Mouse (Mus musculus) kidney, postnatal 36 days (tissue): Measurements from ENCODE around the gene Rora.
A peak's percentile ranks its signal among the peaks of the same experiment; 100 is the strongest.

ENCODE experiments used
- DNase-seq, 2 experiments: peaks; one replicate each; pipeline ENCODE4 v3.0.0; 2021 to 2022; ENCODE audit warnings: mixed read lengths in 2 of 2

The Rora gene

DNA sequence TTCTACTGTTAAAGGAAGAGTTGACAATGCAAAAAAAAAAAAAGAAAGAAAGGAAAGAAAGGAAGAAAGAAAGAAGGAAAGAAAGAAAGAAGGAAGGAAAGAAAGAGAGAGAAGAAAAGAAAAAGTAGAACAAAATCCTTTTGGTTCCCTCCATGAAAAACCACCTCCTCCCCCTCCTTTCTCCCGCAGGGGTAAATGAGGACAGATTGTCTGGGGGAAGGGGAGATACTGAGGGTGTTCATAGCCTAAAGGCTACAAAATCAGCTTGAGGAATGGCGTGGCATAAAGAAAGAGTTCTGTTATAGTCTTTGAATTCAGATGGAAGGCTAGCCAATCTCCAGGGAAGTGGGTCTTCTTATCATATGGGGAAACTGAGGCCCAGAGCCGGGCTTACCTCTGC lies 107.3 kb downstream of the Rora start:
- DNase-seq: no peak

DNA sequence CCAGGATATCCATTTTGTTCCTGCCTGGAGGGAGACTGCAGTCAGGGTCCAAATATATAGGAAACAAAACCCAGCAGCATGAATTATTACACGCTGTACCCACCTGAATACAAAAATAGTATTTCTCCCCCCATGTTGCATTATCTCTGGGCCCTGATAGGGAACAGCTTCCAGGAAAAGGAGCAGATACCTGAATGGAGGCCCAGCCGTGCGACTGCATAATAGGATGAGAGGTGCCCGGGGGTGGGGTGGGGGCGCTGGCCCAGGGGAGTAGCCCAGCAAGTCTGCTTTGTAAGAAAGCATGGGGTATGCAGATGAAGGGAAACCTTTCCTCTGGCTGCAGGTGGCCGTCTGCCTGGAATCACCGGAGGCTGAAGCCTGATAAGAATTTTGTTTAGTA lies 108.1 kb downstream of the Rora start:
- DNase-seq: no peak

DNA sequence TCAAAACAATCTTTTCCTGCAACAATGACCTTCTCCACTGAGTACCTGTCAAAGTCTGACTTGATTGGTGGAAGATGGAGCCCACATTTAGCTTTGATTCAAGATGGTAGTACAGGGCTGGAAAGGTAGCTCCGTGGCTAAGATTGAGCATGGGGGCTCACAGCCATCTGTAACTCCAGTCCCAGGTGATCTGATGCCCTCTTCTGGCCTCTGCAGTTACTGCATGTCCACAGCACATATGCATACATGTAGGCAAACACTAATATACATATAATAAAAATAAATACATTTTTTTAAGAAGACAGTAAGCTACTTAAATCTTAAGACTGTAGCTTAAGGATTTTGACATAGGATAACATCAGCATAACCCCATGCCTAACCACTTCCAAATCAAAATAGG lies 112.0 kb downstream of the Rora start:
- peak in 1 of 2 experiments; percentile 51 for DNase-seq

DNA sequence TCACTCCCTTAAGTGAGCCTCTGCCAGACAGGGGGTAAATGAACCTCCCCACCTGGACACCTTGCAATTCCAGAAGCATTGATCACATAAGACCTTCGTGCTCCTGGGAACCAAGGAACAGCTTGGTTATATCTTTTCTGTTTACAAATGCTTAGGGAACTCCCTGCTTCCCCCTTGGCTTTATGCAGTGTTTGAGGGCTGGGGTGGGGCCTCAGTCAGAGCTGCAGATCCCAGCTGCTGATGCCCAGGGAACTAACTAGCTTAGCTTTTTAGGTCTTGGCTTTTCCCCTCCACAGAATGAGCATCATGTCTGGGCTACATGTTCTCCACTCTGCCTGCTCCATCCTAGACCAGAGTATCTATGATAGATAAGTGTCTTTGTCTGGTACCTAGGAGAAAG lies 116.1 kb downstream of the Rora start:
- DNase-seq: no peak

DNA sequence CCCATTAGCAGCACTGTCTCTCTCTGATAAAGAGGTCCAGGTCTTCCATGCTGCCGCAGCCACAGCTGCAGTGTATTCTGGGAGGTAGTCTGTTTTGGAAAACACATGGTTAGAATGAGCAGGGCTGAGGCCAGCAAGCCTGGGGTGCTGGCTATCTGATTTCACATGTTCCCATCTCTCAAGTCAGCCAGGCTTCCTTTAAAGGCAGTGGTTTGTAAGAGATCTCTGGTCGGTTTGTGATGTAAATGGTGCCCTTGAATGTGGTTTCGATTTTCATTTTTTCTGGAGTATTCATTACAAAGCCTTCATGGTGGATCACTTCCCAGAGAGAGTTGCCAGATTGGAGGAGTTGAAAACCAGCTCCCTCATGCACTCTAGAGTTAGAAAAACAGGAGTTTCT lies 117.8 kb downstream of the Rora start:
- DNase-seq: no peak

DNA sequence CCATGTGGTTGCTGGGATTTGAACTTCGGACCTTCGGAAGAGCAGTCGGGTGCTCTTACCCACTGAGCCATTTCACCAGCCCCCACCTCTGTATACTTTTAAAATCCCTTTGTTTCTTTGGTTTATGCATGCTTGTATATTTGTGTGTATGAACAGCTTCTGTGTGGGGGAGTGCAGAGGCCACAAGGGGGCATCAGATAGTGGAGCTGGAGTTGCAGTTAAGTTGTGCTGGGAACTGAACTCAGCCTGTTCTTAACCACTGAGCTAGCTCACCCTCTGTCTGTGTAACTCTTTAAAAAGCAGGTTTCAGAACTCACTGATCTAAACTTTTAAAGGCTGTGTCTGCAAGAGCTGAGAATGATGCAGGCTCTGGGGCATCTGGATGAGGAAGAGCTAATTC lies 120.2 kb downstream of the Rora start:
- no peak for DNase-seq

DNA sequence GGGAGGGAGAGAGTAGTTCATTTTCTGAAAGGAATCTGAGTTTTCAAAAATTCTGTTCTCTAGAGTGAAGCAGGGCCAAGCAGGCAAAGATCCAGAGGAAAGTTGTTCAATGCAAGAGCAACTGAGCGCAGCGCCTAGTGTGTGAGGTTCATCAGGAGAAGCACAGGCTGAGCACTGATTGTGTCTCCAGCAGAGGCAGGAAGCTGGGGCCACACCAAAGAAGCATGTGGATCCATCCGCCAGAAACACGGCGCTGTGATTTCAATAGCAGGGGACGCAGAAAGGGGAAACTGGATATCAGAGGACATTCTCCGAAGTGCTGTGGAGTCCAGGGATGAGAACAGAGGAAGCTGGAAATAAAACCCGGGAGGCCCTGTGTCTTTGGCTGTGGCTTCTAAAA lies 128.4 kb downstream of the Rora start:
- DNase-seq: no peak

DNA sequence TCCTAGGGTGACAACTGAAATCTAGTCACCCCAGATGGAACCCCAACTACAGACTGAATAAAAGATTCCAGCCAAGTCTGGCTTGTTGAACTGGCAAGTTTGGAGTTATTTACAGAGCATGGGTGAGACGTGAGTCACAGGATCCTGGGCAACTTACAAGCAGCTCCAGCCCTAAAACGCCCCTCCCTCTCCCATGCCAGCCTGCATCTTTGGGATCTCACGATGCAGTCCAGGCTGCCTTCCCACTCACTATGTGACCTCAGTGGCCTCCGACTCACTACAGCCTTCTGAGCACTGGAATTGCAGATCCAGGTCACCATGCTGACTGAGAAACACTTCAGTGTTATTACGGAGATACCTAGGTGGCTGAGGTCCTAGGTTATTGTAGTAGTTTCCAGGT lies 129.0 kb downstream of the Rora start:
- no peak for DNase-seq

DNA sequence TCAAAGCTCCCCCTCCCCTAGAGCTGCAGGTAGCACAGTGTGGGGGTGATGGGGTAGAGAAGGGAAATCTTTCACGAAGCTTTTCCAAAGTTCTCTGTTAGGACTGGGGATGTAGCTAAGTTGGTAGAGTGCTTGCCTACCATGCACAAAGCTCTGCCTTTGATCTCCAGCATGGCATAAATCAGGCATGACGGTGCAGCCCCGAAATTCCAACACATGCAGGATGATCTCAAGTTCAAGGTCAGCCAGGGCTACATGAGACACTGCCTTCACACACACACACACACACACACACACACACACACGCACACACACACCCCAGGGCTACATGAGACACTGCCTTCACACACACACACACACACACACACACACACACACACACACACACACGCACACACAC lies 129.7 kb downstream of the Rora start:
- DNase-seq: no peak

DNA sequence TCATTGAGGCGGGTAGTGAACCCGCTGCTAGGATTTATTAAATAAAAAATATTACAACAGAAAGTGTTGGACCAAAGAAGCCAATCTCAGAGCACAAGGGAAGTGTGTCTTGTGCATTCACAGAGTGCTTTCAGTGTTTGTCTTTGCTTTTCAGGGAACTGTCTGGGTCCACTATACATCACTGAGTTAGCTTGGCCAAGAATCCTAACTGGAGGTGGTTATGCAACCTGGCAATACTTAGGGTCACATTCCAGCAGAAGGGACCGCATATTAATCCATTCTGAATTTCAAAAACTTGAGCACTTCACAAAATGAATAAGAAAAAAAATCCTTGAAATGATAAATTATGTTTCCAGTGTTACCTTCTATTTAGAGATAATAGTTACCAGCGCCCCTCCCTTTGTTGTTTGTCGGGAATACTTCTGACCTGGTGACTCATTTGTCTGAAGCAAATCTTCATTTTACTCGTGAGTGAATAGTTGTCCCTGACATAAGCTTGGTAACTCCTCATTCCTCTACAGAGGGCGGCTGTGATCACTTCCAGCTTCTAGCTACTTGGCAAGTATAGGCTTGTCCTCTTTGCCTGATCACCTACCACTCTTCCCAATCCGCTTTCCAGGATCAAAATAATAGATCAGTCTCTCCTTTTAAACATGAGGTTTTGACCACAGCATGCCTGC lies 133.2 kb downstream of the Rora start:
- no peak for DNase-seq

DNA sequence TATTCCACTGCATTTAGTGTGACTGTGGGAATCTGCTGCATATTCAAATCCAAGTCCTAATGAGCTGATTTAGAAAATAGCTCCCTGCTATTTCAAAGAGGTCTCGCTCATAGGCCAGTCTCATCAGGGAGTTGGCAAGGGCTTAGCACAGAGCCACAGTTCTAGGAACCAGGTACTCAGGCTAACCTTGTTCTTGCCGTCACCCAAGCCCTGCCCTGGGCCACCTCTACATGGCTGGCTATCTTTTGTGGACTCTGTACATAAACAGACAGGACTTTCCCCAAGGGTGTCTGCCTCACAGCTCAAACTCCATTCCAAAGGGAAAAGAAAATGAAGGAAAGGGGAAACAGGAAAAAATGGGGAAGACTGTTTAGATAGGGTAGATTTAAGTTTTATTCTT lies 134.1 kb downstream of the Rora start:
- no peak for DNase-seq

DNA sequence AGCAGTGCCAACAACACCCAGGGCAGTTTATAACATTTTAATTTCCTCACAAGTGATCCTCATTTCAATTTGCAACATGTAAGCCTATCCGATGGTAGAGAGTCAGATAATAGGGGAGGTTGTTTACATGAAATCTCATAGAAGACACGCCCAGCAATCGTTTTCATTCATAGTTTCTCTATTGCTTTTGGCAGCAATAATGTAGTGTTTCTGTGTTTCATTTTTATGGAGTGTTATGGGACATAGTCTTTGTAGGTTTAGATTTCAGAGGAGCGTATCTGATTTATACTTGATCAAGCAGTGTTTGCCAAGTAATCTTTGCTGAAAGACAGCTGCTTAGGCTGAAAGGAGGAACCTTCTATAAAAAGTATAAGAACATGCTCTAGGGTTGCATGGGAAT lies 137.3 kb downstream of the Rora start:
- no peak for DNase-seq

DNA sequence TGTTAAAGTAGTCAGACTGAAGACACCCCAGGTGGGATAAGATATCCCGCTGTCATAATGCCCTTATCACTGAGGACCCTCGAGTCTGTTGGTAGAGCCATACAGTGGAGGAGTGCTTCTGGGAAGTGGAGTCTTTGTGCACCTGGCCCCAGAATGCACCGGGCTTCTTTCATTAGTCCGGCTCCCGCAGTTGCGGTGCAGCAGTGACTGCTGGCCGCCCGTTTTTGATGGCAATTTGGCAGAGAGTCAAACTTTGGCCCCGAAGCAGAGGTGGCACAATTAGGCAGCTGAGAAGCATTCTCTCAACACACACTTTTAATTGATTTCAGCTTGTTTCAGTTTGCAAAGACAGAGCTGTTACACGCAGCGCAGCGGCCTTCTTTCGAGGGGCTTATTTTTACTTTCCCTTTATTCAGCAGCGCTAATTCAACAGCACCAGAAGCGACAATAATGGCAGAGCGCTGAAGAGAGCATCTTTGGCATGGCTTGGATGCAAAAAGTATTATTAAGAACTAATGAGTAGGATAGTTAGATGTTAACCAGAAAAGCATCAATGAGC lies 138.5 kb downstream of the Rora start:
- DNase-seq: no peak

DNA sequence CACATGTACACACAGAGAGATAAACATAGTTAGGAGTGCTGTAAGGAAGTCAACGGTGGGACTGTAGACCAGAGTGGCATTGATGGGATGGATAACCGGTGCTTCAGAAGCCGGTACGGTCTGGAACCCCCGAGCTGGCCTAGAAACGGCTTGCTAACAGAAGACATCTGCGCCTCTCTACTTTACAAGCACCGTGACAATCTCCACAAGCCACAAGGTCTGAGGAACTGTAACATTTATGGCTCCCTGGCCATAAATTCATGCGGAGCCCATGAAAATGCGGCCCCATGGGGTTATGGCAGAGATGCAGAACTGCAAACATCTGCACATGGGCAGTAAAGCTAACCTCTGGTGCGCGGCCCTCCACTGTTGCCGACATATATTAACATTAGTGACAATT lies 141.7 kb downstream of the Rora start:
- no peak for DNase-seq

DNA sequence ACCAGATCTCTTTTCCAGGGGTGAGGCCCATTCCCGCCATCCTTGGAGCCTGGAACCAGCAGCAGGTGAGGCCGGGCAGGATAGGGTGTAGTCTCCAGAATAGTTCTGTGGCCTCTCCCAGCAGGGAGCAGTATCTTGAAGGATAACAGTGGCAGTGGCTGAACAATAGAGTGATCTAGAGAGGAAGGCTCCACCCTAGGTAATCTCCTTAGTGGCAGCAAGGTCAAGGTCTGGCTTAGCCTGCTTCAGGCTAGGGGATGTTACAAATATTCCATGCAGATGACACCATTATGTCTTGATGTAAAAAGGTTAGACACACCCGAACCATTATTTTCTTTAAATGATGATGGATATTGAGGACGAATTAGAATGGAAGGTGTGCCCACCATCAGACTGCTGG lies 144.6 kb downstream of the Rora start:
- no peak for DNase-seq

DNA sequence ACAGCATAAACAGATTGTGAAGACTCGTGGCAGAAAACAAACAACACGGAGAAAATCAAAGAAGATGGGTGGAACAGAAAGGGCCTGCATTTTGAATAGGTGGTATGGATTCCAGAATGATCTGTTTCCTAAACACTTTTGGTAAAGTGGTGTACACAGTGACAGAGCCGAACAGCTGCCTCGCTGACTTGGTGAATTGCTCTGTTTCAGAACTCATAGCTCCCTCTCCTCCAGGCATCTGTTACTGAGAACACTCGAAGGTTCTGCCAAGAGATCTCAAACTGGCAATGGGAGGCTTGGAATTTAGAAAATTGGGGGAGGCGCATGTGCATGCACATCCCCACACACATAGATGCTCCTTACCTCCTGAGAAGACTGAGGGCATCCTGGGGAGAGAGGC lies 145.5 kb downstream of the Rora start:
- DNase-seq: no peak

DNA sequence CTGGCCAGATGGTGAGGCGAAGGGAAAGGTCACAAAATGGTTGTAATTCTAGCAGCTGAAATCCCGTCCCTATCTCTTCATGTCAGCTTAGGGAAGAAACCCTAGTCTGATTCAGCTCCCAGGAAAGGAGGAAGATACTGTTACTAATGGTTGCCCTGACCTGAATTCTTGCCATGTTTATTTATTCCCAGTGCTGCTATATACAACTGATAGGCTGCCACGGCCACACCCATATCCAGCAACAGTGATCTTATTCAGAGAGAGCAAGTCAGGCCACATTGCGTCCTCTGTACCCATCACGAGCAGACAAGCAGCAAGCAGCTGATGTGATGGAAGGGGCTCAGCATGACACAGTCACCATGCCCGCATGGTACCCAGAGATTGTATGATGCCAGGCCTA lies 150.6 kb downstream of the Rora start:
- DNase-seq: no peak

DNA sequence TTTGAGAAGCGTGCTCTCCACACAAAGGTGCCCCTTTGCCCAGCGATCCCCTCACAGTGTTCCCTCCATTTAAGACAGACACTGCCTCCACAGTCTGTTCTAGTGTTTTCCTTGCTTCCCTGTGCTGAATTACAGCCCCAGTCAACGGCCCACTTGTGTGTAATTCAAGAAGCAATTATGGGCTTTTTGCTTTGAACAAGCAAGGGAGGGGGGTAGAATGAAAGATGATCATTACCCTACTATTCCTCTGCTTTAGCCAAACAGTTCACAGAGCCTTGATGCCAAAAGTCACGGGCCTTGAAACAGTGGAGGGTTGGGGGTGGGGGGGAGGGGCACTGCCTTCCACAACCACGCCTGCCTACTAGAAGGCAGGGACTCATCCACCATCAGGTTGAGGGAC lies 152.2 kb downstream of the Rora start:
- DNase-seq: no peak

DNA sequence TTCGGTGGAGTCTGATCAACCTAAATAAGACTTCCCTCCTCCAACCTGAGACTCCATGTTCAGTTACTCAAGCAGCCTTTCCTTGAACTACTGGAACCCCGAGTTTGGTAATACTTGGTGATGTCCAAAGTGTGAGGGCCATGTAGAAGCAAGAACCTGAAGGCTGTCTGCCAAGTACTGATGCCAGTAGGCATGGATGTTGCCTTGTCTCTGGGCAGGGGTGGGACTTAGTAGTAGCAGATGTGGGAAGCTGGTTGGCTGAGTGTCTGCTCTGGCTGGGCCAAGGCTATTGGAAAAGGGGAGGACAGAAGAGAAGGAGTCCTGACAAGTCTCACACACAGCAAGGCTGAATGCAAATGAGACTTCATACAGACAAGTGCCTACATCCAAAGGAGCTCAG lies 154.1 kb downstream of the Rora start:
- DNase-seq: no peak

DNA sequence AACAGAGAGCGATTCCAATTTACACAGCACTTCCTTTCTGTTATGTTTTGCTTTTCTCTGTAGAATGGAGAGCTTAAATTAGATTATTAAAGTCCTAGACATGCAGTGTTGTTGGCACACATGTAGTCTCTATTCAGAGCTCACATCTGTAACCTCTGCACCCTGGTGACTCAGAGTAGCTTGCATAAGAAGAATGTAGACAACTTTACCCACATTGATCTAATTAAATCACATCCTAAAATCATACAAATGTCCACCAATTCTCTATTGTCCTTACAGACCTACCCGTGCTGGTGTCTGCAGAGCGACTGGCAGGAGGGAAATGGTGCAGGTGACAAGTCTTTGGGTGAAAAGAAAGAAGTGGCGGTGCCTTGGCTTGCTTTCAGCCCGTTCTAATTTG lies 155.9 kb downstream of the Rora start:
- no peak for DNase-seq

DNA sequence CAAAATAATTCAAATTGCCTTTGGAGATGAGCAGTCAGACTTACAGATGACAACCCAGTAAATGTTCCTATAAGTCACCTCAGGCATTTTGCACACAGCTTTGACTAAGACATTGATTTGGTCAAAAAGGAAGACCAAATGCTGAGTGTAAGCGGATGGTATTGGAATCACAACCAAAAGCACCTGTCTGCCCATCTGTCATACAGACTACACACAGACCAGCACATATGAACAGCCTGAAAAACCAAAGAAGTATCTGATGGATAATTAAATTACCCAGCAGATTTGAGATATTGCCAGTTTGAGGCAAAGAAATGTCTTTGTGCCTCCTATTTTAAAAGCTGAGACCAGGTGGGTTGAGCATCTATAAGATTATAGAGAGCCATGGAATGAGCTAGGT lies 161.1 kb downstream of the Rora start:
- no peak for DNase-seq

DNA sequence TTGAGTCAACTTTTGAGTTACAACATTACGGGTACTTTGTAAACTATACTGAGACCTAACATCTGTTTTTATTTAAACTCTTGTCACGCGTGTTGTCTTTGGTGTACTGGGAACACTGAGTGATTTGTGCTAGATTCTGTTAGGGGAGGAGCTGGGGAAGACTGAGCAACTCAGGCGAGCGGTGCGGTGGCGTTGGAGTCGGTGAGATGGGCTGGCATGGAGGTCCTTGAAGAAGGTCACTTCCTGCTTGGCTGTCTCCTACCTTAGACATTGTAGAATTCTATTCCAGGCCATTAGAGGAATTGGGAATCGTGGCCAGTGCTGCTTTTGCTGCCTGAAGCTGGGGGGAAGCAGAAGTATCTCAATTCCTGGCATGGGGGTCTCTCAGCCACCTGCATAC lies 162.3 kb downstream of the Rora start:
- no peak for DNase-seq

DNA sequence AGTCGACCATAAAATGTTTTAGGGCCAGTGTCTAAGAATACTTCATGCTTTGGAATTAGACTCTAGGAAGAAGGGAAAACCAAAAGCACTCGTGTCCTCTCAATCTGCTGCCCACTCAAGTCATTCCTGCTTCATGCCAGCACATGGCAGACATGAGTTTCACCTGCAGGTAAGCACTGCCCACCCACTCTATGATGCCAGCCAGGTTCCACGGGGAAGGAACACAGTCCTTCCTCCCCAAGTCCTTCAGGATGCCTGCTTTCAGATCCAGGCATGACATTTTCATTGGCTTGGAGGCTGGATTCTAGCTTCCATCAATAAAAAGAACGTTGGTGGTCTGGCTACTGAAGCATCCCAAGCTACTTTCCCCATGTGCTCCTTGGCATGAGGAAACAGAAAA lies 166.4 kb downstream of the Rora start:
- DNase-seq: no peak

DNA sequence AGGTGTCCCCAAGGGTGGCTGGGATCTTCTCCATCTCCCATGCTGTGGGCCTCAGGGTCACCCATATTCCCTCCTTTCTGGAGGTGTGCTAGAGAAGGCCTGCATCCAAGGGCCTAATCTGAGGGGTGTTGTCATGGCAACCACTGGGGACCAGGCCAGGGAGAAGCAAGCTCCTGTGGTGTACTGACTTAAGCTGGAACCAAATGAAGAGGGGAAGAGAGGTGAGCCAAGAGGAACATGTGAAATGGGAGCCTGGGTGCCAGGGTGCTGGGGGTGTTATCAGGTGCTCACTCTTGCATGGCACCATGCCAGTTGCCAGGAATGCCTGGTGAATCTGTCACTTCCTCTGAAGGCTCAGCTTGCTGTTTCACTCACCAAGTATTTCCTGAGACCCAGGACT lies 166.9 kb downstream of the Rora start:
- peak in 1 of 2 experiments; percentile 37 for DNase-seq

DNA sequence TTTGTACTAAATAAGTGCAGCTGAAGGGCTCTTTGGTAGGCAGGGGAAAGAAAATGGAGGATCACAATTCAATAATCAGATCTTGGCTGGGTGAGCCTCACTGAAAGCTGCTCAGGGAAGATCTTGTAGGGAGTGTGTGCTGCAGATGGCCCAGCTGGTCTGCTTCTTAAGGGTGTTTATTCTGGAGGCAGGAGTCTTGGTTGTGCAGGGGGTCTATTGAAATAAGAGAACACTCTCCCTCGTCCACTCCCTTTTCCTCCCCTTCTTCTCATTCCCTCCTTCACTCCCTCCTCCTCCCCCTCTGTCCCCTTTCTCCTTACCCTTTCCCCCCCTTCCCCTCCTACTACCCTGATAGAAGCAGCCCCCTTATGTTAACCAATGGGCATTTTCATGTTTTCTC lies 167.8 kb downstream of the Rora start:
- DNase-seq: no peak
